Mouse (Mus musculus): ENCODE results near the gene Cdk5rap1. TPM values are rescaled to one million over a fixed set of nuclear protein-coding genes. Genes with fewer than 3 reads are reported as not detected.

Gene Cdk5rap1
- 13.4 and 15.9 TPM in 2 replicates for polyA plus RNA-seq (2015; fragmentation: Nextera tagmentation; extraction: Ambion mirVana)

DNA sequence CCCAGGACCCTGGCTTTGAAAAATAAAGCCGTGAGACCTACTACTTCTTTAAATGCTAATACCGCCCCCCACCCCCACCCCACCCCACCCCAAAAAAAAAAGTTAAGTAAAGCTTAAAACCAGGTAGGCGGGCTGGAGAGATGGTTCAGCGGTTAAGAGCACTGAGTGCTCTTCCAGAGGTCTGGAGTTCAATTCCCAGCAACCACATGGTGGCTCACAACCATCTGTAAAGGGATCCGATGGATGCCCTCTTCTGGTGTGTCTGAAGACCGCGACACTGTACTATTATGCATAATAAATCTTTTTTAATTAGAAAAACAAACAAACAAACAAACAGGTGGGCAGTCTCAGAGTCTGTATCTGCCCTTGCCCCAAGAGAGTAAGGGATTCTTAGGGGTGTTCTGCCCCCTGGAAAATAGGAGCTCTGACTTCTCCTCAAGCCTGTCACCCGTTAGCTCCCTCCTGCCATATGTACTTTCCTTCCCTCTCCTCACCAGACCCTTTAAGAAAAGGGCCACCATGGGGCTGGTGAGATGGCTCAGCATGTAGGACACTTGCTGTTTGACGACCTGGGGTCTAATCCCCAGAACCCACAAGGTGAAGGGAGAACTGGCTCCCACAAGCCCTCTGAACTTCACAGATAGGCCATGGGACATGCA is at the start of gene Cdk5rap1:
TSS of gene Cdk5rap1 (minus strand) at position 169 of the 659 bp plus-strand sequence.
- Histone ChIP-seq H3K9me3 (ENCODE audit: control insufficient read depth, low read length) (no peaks in the 10 kb centered on the region), H3K27me3 (replicated peaks; ENCODE audit: control insufficient read depth, insufficient read depth, low read length) (no peaks in the 10 kb centered on the region), H3K4me2 (ENCODE audit: low read length) (peak within 1 kb of the TSS; percentile 68), H3K27ac (ENCODE audit: low read depth, low read length) (peak within 1 kb of the TSS; percentile 84), H3K9ac (ENCODE audit: low read depth, low read length) (peak within 1 kb of the TSS; percentile 95), H3K4me3 (ENCODE audit: low read length) (peak within 1 kb of the TSS; percentile 81), H3K36me3 (ENCODE audit: control insufficient read depth, insufficient read depth, low read length) (peaks cover 8% of the 10 kb centered on the region), H3K4me1 (ENCODE audit: control insufficient read depth, insufficient read depth, low read depth, low read length) (peaks cover 3% of the 10 kb centered on the region; the same call in 1 of the 2 replicates)
- ATAC-seq = peak; percentile 50
- 13% methylated on average over 9 of the region's 9 CpGs for WGBS

DNA sequence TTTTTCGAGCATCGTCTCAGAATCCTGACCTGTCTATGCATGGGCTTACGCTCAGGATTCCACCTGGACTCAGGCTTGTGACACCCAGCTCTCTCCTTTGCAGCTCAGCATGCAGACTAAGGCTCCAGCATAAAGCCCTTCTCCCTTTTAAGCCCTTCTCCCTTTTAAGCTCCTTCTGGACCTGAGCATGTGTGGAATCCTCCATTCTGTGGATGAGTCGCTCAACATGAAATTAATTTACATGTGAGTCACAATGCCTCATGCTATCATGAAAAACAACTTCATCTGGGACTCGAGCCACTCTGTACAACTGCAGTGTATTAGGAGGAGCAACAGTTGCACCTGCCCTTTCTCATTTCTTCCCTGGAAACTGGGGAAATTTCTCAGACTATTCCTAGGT is 49.4 kb upstream of the Cdk5rap1 start:
- no peak overlapping the region for H3K27ac ChIP-seq (ENCODE audit: low read depth, low read length)
- H3K4me3 ChIP-seq (ENCODE audit: low read length) = no peak overlapping the region
- no peak overlapping the region for H3K9ac ChIP-seq (ENCODE audit: low read depth, low read length)
- no peaks in the 10 kb centered on the region for H3K27me3 ChIP-seq (replicated peaks; ENCODE audit: control insufficient read depth, insufficient read depth, low read length)
- H3K36me3 ChIP-seq (ENCODE audit: control insufficient read depth, insufficient read depth, low read length) = no peaks in the 10 kb centered on the region
- H3K4me1 ChIP-seq (ENCODE audit: control insufficient read depth, insufficient read depth, low read depth, low read length) = peaks cover 11% of the 10 kb centered on the region
- ATAC-seq = no peak
- WGBS = 70% methylated on average over 5 of the region's 5 CpGs
- H3K4me2 ChIP-seq (ENCODE audit: low read length) = no peak overlapping the region
- no peaks in the 10 kb centered on the region for H3K9me3 ChIP-seq (ENCODE audit: control insufficient read depth, low read length)

DNA sequence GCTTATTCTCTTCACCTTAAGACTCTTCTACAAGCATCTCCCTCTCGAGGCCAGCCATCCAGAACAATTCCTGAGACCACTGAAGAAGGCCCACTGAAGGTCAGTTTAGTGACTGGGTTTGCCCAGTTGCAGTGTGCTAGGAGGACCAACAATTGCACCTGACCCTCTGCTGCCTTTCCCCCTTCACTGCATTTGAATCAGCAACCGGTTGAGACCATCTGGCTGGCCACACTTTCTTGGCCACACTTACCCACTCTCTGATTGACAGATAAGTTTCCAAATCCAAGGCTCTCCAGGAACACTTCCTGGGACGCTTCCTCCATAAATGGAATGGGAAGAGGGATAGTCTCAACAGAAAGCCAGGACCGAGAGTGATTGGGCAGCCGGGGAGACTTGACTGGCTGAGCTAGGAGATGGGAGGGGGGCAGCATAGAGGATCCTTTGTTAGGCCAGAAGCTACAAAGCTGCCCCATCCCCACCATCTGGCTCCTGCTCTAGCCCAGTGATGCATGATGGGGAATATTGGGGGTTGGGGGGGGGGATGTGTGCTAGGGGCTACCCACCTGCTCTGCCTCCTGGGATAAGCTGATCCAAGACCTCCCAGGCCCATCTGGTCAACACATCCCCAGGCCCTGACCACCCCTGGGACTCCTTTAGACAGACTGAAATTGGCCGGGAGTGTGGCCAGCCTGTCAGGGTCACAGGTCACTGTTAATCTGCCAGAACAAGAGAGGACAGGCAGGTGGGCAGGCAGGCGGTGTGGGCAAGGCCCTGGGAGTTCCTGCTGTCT is 48.3 kb upstream of the Cdk5rap1 start:
- no peaks in the 10 kb centered on the region for H3K9me3 ChIP-seq (ENCODE audit: control insufficient read depth, low read length)
- H3K36me3 ChIP-seq (ENCODE audit: control insufficient read depth, insufficient read depth, low read length) = no peaks in the 10 kb centered on the region
- H3K9ac ChIP-seq (ENCODE audit: low read depth, low read length) = no peak overlapping the region
- H3K4me1 ChIP-seq (ENCODE audit: control insufficient read depth, insufficient read depth, low read depth, low read length) = peaks cover 6% of the 10 kb centered on the region
- H3K27me3 ChIP-seq (replicated peaks; ENCODE audit: control insufficient read depth, insufficient read depth, low read length) = no peaks in the 10 kb centered on the region
- H3K4me2 ChIP-seq (ENCODE audit: low read length) = no peak overlapping the region
- H3K4me3 ChIP-seq (ENCODE audit: low read length) = no peak overlapping the region
- H3K27ac ChIP-seq (ENCODE audit: low read depth, low read length) = peak overlapping the region; percentile 40
- 16% methylated on average over 7 of the region's 7 CpGs for WGBS
- peak; percentile 87 for ATAC-seq

DNA sequence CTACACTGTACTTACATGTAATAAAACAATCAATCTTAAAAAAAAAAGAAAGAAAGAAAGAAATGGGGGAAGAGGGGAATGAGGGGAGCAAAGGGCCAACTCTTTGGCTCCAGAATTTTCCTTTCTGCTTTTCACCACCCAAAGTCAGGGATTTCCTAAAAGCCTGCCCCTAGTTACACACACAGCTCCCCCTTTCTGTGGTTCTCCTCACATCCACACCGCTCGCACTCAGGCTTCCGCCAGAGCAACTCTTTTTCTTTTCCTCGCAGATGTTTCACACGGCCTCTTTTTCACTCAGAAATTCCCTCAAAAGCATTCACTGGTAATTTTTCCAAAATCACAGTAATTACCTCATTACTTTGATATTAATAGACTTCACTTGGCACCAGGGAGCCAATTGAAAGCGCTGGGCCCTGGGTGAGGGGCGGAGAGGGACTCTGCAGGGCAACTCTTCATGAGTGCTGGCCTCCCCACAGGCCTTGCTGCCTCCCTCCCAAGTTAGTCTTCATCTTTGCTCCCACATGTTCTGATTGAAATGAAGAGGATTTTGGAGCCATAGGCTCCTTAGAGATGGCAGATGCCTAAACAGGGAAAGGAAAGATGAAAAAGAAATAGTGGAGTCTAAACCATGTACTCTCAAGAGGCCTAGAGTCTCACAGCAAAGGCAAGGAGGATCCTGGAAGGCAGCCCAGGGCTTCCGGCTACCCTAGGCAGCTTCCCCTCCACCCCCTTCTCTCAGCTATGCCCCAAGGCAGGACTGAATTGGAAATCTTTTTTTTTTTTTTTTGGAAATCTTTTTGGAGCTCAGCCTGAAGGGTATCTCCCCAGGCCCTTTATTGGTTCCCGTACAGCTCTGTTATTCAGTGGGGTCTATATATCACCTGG is 47.1 kb upstream of the Cdk5rap1 start:
- Histone ChIP-seq H3K27ac (ENCODE audit: low read depth, low read length) (no peak overlapping the region), H3K36me3 (ENCODE audit: control insufficient read depth, insufficient read depth, low read length) (no peaks in the 10 kb centered on the region), H3K4me3 (ENCODE audit: low read length) (no peak overlapping the region), H3K4me2 (ENCODE audit: low read length) (no peak overlapping the region), H3K27me3 (replicated peaks; ENCODE audit: control insufficient read depth, insufficient read depth, low read length) (no peaks in the 10 kb centered on the region), H3K9ac (ENCODE audit: low read depth, low read length) (no peak overlapping the region), H3K9me3 (ENCODE audit: control insufficient read depth, low read length) (no peaks in the 10 kb centered on the region), H3K4me1 (ENCODE audit: control insufficient read depth, insufficient read depth, low read depth, low read length) (peaks cover 4% of the 10 kb centered on the region; the same call in 1 of the 2 replicates)
- 61% methylated on average over 9 of the region's 9 CpGs for WGBS
- ATAC-seq = no peak

DNA sequence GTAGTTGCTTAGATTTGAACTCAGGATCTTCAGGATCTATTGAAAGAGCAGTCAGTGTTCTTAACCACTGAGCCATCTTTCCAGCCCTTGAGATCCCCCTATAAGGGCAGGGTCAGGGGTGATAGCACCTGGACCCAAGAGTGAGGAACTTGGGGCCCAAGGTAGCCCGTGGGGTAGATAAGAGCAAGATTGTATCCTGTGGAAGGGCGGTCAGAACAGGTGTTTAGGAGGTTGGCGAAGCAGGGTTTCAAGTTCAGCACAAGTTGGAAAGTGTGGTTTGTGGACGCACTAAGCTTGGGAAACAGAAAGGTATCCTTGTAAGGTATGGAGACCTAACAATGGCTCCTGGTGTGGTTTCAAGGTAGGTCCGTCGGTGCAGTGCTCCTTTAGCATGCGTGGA is 45.2 kb upstream of the Cdk5rap1 start:
- Histone ChIP-seq H3K36me3 (ENCODE audit: control insufficient read depth, insufficient read depth, low read length) (no peaks in the 10 kb centered on the region), H3K9me3 (ENCODE audit: control insufficient read depth, low read length) (no peaks in the 10 kb centered on the region), H3K4me1 (ENCODE audit: control insufficient read depth, insufficient read depth, low read depth, low read length) (peaks cover 4% of the 10 kb centered on the region; the same call in 1 of the 2 replicates), H3K27ac (ENCODE audit: low read depth, low read length) (no peak overlapping the region), H3K4me2 (ENCODE audit: low read length) (no peak overlapping the region), H3K9ac (ENCODE audit: low read depth, low read length) (no peak overlapping the region), H3K27me3 (replicated peaks; ENCODE audit: control insufficient read depth, insufficient read depth, low read length) (no peaks in the 10 kb centered on the region), H3K4me3 (ENCODE audit: low read length) (no peak overlapping the region)
- WGBS = 94% methylated on average over 7 of the region's 7 CpGs
- ATAC-seq = no peak

DNA sequence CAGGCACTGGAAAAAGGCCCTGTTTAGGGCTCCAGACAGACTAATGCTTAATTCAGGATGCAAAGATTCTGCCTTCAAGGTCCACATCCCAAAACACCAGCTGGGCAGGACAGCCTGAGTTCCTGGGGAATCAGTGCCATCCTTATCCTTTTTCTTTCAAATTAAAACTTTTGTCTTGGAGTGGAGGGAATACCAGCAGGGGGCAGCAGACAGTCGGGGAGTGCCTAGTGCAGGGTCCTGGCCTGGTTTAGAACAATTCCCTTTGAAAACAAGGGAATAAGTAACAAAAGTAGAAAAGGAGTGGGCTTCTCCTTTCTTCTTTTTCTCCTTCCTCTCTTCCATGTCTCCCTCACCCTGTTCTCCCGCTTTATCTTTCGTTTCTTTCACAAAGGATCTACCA is 44.3 kb upstream of the Cdk5rap1 start:
- H3K27me3 ChIP-seq (replicated peaks; ENCODE audit: control insufficient read depth, insufficient read depth, low read length) = no peaks in the 10 kb centered on the region
- no peak overlapping the region for H3K27ac ChIP-seq (ENCODE audit: low read depth, low read length)
- H3K9ac ChIP-seq (ENCODE audit: low read depth, low read length) = no peak overlapping the region
- no peak for ATAC-seq
- H3K9me3 ChIP-seq (ENCODE audit: control insufficient read depth, low read length) = no peaks in the 10 kb centered on the region
- no peaks in the 10 kb centered on the region for H3K36me3 ChIP-seq (ENCODE audit: control insufficient read depth, insufficient read depth, low read length)
- WGBS = 11% methylated on average over 3 of the region's 3 CpGs
- peaks cover 4% of the 10 kb centered on the region; the same call in 1 of the 2 replicates for H3K4me1 ChIP-seq (ENCODE audit: control insufficient read depth, insufficient read depth, low read depth, low read length)
- H3K4me3 ChIP-seq (ENCODE audit: low read length) = no peak overlapping the region
- H3K4me2 ChIP-seq (ENCODE audit: low read length) = no peak overlapping the region

DNA sequence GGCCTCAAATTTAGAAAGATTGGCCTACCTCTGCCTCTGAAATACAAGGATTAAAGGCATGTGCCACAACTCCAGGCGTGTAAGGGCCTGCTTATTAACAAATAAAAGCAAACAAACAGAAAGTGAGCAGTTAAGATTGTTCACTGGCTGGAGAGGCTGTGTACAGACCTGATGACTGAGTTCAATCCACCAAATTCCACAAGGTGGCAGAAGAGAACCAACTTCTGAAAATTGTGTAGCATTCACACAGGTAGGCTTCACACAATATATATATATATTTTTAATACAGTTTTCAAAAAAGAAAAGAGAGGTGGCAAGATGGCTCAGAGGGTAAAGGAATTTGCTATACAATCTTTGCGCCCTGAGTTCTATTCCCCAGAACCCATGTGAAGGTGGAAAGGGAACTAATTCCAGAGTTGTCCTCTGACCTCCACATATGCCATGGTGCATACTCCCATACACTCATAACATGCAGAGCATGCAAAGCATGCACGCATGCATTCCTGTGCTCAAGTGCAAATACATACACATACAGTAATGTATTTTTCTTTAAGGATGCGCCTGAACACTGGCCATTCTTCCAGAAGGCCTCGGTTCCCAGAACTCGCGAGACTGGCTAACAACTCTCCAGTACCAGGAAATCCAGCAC is 39.3 kb upstream of the Cdk5rap1 start:
- H3K4me2 ChIP-seq (ENCODE audit: low read length) = no peak overlapping the region
- ATAC-seq = 0 out of 2 replicates have a peak, but pooled peaks have one; percentile 22
- no peaks in the 10 kb centered on the region for H3K36me3 ChIP-seq (ENCODE audit: control insufficient read depth, insufficient read depth, low read length)
- no peak overlapping the region for H3K27ac ChIP-seq (ENCODE audit: low read depth, low read length)
- H3K4me3 ChIP-seq (ENCODE audit: low read length) = no peak overlapping the region
- no peaks in the 10 kb centered on the region for H3K27me3 ChIP-seq (replicated peaks; ENCODE audit: control insufficient read depth, insufficient read depth, low read length)
- H3K9ac ChIP-seq (ENCODE audit: low read depth, low read length) = no peak overlapping the region
- no peaks in the 10 kb centered on the region for H3K9me3 ChIP-seq (ENCODE audit: control insufficient read depth, low read length)
- 65% methylated on average over 7 of the region's 7 CpGs for WGBS
- H3K4me1 ChIP-seq (ENCODE audit: control insufficient read depth, insufficient read depth, low read depth, low read length) = peaks cover under 1% of the 10 kb centered on the region

DNA sequence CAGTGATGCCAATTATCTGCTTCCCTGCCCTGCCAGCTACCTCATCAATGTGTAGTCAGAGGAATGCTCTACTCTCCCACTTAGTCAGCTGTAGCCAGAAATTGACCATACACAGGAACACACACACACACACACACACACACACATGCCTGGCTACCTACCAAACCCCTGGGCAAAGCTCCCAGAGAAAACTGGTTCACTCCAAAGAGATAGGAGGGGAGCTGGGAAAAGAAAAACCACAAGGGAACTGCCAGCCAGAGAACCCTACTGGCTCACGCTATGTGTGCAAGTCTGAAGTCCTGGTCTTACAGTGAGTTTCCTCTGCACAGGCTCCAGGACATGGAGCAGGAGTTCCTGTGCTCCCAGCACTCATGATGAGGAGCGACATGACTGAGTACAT is 37.5 kb upstream of the Cdk5rap1 start:
- ATAC-seq = no peak
- H3K4me1 ChIP-seq (ENCODE audit: control insufficient read depth, insufficient read depth, low read depth, low read length) = peaks cover 14% of the 10 kb centered on the region
- no peak overlapping the region for H3K9ac ChIP-seq (ENCODE audit: low read depth, low read length)
- H3K27ac ChIP-seq (ENCODE audit: low read depth, low read length) = peak overlapping the region; percentile 14; the same call in 1 of the 2 replicates
- H3K36me3 ChIP-seq (ENCODE audit: control insufficient read depth, insufficient read depth, low read length) = no peaks in the 10 kb centered on the region
- H3K4me3 ChIP-seq (ENCODE audit: low read length) = no peak overlapping the region
- no peaks in the 10 kb centered on the region for H3K9me3 ChIP-seq (ENCODE audit: control insufficient read depth, low read length)
- 48% methylated on average over 2 of the region's 2 CpGs for WGBS
- no peaks in the 10 kb centered on the region for H3K27me3 ChIP-seq (replicated peaks; ENCODE audit: control insufficient read depth, insufficient read depth, low read length)
- no peak overlapping the region for H3K4me2 ChIP-seq (ENCODE audit: low read length)

All from hindbrain, embryonic 16.5 days (tissue).